Mouse (Mus musculus) embryo, embryonic 10 days (tissue): Measurements from ENCODE around the gene Cenpm.
A peak's percentile ranks its signal among the peaks of the same experiment; 100 is the strongest.

Experiments
- DNase-seq: peaks from one replicate; pipeline ENCODE4 v3.0.0-alpha.2; 2015; ENCODE audit warnings: low spot score

Gene Cenpm

DNA sequence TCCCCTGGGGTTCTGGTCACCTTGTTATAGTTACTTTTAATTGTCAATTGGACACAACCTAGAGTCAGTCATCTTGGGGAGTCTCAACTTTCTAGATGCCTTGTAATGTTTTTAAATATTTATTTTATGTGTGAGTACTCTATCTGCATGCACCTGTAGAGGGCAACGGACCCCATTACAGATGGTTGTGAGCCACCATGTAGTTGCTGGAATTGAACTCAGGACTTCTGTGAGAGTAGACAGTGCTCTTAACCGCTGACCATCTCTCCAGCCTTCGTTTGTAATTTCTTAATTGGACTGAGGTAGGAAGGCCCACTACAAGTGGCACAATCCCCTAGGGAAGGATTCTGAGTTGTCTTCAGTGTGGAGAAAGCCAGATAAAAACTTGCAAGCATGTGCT, 1.2 kb downstream of the Cenpm start:
- DNase-seq: no peak

DNA sequence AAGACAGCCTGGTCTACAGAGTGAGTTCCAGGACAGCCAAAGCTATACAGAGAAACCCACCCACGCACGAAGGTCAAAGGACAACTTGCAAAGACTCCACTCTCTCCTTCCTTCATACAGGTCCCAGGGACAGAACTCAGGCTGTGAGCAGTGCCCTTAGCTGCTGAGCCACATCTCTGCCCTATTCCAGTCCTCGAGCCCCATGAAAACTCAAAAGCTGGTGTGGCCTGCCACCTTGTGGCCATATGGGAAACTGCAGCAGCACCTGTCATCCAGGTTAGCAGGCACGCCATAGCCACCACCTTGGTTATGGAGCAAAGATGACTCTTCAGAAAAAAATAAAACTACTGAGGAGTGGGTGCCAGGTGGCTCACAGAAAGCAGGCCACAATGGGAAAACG, 8.0 kb downstream of the Cenpm start:
- DNase-seq: peak; percentile 81

DNA sequence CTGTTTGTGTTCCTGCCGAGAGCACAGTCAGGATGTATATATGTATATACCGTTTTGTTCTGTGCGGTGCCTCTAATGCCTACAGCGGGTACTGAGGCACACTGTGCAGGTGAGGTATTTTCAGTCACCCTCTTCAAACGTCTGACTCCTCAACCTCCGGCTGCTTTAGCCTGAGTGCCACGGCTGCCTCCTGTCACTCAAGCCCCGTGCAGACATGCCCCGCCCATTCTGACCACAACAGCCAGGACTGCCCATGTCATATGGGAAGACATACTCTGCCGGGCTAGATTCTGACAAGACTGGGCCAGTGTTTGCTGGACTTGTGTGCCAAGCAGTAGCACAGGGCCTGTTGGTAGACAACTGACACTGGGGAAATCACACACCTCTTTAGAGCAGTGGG, 8.9 kb downstream of the Cenpm start:
- DNase-seq: no peak

DNA sequence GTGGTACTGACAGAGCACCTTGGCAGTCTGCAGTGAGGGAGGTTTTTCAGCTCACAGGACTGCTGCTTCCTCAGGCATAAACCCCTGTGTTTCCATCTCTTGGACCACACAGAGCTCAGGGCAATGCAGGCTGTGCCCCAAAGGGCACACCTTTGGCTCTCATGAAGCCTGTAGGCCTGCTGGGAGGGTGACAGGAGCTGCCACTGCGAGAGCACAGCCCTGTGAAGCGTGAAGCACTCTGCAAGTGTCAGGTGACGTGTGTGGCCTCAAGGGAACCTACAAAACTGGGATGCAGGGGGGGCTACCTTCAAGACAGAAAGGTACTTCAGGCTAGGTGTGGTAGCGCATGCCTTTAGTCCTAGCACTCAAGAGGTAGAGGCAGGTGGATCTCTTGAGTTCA, 11.9 kb downstream of the Cenpm start:
- no peak for DNase-seq

DNA sequence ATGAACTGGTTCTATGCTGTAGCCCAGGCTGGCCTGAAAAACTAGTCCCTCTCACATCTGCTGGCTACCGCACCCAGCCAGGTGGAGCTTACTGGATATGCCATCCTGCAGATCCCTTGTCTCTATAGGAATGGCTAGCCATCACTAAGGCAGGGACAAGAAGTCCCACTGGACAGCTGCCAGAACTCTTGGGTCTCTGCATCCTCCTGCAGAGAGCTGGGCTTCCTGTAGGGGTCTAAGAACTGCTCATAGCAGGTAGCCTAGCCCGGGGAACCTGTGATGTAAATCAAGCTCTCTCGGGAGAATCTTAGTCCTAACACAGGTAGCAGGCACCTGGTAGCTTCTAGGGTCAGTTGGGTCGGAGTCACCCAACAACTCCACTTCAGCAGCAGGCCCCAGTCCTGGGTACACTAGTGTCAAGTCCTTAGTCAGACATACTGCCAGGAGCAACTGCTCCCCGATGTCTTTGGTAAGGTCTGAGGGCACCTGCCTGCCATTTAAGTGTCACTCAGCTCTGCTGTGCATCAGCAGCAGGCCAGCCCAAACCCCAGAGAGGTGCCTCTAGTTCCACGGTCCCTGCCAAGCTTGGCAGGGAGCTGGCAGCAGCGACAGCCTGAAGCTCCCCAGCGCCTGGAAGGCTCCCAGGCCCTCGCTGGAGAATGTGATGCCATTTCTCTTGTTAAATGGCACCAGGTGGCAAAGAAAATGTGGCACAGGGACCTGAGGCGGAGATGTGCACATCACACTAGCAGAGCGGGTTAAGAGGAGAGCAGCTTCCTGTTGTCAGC, 12.8 kb downstream of the Cenpm start:
- DNase-seq: no peak

DNA sequence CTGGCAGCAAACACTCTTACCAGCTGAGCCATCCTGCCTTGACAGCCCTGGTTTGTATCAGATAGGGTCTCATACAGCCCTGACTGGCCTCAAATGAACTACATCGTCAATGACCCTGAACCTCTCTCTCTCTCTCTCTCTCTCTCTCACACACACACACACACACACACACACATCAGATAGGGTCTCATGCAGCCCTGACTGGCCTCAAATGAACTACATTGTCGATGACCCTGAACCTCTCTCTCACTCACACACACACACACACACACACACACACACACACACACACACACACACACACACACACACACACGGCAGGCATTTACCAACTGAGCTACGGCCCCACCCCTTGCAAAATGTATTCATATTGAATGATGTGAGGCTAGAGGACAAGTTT, 13.4 kb downstream of the Cenpm start:
- DNase-seq: no peak

DNA sequence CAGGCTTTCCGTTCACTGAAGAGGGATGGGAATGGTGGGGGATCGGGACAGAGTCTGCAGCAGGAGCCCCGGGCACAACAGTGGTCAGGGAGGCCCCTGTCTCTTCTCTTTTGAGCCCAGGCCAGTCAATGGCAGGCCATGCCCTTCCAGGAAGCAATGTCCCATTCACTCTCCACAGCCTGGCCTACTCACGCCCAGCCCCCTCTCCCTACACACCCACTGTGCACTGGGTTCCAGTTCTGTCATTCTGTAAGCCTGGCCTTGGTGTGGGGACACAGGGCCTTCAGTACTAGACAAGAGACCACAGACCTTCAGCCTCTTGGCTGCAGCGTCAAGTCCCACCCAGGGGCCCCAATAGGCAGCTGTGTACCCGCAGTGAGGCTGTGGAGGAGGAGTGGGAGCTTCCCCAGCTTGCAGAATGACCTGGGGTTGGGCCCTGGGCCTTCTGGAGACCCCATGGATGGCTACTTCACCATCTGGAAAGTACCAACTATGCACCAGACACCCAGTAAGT, 14.4 kb downstream of the Cenpm start:
- no peak for DNase-seq

DNA sequence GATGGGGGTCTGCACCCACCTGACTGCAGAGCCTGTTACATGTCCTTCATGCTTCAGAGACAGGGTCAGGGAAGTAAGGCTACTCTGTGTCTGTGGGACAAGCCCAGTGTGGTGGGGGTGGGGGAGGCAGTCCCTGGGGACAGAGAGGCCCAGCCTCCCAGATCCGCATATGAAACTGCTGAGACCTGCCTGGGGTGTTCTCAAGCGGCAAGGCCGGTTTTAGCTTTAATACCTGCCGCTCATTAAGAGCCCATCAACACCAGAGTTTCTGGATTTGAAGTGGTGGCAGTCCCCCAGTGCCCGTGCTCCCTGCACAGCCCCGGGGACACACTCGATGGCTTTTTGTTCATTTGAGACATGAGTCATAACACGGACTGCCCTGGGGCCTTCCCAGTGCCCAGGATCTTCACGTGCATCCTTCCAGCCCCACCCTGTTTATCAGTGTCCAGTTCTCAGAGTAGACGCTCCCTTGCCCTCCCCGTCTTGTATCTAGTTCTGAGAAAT, 15.0 kb downstream of the Cenpm start:
- no peak for DNase-seq

DNA sequence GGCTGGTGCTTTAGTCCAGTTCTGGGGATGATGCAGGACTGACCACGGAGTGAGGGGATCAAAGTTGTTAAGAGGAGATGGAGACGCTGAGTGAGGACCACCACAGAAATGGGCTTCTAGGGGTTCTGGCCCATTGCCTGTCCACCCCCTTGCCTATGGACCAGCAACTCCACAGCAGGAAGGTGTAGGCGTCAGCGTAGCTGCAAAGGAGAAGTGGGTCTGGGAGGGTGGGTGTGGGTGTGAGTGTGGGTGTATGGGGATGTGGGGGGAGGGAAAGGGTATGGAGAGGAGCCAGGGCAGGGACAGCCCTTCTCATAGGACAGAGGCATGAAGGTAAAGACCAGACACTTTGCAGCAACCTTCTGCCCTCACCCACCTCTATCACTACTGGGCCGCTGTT, 18.8 kb downstream of the Cenpm start:
- DNase-seq: no peak

DNA sequence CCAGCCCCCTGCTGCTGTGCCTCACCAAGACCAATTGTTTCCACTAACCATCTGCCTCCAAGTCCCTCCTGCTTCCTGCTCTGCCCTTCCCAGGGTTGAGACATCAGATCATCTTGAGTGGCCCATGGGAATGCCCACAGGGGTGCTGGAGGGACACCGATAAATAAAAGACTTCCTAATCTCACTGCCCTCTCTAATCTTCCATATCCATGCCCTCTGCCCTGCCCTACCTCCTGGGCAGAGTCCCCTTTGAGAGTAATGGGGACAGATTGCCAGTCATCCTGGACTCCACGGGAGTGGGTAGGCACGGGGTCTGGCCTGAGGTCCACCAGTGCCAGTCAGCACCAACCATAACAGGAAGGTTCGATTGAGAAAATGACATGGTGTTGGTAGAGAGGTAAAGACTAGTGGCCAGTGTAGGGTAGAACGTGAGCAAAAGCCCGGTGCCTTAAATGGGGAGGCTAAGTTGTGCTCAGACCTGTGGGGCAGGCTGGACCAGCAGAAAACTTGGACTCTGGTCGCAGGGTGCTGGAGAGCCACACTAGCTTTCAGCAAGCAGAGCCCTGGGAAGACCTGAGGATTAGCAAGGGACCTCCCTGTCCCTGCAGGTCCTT, 19.8 kb downstream of the Cenpm start:
- DNase-seq: no peak

DNA sequence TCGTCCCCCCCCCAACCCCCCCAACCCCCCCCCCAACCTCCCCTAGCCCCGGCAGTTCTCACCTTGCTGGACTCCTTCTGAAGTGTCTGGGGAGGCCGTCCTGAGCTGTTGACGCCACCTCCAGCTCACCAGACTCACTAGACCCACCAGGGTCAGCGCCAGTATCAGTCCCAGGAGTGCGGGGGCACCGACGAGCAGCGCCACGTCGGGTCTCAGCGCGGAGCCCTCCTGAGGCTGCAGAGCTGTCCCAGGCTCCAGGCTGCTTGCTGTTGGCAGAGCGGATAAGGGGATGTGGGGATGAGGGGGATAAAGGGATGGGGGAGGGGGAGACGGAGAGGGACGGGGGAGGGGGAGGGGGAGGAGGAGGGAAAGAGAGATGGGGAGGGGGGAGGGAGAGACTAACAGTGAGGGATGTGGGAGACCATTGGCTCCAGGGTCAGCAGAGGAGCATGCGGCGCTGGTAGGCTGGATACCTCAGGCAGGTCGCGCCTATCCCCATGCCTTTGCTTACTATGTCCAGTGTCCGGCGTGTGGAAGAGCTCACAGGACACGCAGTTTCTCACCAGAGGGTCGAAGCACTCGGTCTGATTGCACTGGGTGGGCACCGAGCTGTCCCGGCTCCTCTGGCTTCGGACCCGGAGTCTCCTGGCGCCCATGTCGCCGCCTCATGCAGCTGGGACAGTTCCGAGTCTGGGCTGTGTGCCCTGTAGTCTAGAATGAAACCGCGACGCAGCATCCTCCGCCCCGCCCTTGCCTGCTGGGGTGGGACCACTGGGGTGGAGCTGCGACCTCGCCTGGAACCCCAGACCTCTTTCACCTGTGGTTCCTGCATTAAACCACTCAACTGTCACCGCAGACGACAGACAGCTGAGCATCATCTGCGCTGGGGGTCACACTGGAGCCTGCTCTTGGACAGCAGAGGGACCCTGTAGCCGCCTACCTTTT, 20.6 kb downstream of the Cenpm start, which contains the start of gene Tnfrsf13c:
Tnfrsf13c (minus strand) TSS at position 713 of the 945 bp plus-strand sequence.
- no peak for DNase-seq

DNA sequence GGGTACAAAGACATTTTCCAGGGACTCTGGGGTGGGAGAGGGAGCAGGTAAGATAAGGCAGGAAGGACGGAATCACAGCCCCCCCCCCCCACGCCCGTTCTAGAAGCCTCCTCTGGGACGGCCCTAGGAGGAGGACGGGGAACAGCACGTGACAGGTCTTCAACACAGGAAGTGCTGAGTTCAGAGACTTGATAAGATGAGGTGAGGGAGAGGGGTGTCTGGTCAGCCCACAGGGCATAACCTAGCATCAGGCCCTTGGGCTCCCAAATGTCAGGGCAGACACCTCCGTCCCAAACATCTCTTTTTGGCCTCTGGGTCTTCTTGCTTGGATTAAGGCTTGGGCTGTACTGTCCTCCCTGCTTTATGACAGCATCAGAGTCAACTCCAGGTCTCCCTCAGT, 21.3 kb downstream of the Cenpm start:
- no peak for DNase-seq

DNA sequence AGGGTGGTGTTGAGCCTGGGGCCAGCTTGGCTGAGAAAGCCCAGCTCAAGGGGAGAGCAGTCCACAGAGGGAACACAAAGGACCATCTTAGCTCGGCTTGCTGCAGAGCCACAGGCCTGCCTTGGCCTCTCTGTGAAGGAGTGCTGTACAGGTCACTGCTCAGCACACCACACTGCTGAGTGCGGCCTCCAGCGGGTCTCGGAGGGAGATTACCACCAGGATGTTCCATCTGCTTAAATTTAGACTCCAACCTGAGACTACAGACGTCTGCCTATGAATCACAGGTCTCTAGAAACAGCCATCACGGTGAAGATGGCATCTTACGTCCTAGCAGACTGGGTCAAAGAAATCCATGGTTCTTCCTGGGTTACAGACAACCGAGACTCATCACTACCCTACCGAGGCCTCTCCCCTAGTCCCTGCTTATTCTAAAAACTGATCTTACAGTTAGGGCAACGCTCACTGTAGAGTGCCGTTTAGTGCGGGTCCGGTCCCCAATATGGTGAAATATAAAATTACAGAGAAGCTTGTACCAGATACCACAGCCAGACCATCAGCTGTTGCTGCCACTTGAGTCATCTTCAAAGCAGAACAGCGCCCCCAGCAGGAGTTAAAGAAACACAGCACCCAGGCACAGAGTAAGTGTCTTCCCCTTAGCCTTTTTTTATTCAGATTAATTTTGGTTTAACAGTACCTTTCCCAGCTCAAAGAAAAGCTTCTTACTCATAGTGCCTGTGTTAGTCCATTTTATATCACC, 23.3 kb downstream of the Cenpm start:
- no peak for DNase-seq

DNA sequence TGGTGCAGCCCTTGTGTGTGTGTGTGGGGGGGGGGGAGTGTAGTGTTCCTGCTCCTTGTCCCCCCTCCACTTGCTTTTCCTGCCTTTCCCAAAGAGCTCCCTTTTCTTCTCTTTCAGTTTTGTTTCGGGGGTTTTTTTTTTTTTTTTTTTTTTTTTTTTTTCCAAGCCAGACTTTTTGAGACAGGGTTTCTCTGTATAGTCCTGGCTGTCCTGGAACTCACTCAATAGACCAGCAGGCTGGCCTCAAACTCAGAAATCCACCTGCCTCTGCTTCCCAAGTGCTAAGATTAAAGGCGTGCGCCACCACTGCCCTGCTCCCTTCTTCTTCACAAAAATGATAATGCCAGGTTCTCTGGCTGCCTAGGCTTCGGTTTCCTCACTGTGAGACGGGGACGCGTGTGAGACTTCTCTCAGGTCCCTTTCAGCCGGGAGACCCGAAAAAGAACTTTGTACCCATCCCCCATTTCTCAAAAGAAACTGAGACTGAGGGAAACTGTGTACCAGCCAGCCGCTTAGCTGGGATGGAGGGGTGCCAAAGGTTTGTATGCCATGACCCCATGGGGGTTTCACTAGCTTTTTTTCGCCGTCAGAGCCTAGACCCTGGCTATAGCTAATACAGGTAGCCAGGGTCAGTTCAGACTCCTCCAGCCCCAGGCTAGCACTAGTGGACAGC, 24.4 kb downstream of the Cenpm start:
- no peak for DNase-seq

DNA sequence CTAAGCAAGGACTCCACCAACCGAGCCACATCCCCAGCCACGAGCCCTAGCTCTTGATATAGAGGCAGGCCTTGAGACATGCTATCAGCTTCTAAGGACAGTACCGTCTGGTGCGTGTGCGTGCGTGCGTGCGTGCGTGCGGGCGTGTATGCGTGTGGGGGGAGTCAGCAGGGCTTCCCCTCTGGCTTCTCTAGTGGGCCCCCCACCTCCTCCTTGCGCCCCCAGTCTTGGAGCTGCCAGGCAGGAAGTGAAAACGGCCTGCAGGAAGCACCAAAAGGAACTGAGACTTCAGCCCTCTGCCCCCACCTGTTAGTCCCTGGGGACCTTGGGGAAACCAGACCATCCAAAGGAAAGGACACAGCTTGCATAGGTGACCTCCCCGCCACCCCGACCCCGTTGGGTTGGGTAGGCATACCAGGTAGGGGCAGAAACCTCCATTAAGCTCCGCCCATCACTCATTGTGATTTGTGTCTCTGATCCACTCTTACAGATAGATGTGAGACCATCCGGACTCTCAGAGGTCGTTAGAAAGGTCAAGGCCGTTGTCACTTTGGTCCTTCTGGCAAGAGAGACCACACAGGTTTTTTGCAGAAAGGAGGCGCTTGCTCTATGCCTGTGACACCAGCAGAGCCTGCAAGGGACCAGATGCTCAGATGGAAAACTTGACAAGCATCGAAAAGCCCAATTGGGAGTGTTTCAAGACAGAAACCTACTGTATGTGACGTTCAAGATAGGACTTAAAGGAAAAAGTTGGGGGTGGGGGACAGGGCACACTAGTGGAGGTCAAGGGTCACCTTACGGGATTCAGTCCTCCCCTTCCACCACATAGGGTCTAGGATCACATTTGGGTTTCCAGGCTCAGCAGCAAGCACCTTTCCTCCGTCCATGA, 25.5 kb downstream of the Cenpm start:
- DNase-seq: no peak

DNA sequence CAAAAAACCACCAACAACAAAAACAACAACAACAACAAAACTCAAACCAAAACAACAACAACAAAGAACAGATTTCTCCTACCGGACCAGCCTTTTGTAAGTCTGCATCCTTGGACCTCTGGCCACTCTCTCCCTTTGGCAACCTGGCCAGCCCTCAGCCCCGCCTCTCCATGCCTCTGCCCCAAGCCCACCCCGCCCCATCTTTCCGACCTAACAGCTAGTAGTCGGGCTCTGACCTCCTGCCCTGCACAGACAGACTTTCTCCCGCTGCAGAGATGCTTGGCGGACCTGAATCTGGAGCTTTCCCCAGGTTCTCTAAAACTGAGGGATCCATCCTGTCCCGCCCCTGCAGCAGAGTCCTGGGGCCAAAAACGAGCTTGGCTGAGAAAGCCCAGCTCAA, 26.6 kb downstream of the Cenpm start:
- no peak for DNase-seq

DNA sequence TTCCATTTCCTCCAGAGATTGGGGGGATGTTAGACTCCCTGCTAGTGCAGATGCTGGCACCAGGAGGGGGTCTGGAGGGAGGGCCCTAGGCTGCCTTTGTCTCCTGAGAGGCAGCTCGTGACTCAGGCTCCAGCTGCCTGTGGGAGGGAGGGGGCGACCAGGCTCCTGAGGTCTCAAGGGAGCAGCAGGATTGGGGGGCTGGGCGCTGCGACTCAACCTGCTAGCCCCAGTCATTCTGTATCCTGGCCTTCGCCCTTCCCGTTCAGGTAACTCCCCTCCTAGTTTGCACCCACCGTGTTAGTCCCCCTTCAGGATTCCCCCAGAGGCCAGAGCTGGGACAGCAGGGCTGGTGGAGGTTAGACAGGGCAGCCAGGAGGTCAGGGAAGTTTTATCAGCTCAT, 27.5 kb downstream of the Cenpm start:
- no peak for DNase-seq

DNA sequence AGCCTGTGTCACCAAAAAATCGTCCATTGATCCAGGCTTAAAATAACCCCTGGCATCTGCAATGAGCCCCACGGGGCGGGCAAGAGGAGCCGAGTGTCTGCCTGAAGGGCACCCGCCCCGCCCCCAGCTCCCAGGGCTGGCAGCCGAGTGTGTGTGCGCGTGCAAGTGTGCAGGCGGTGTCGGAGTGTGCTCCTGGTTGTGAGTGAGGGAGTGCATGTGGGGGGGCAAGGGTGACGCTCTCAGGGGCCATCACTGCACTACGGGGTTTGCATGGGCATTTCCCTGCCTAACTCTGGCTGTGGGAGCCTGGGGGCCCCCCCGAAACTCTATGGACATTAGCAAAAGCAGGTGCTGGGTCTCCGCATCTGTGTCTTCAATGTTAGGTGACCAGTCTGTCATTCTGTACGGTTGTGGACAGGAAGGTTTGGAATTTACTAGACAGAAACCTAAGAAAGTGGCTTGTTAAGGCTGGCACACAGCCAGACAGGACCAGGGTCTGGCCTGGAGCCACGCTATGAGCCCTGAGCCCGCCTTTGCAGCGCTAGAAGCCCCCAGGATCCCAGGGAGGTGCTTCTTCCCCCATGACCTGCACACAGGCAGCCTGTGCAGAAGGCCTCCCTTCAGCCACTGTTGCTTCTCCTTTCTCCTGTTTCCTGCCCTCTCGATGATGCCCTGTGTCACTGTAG, 28.3 kb downstream of the Cenpm start:
- DNase-seq: no peak

DNA sequence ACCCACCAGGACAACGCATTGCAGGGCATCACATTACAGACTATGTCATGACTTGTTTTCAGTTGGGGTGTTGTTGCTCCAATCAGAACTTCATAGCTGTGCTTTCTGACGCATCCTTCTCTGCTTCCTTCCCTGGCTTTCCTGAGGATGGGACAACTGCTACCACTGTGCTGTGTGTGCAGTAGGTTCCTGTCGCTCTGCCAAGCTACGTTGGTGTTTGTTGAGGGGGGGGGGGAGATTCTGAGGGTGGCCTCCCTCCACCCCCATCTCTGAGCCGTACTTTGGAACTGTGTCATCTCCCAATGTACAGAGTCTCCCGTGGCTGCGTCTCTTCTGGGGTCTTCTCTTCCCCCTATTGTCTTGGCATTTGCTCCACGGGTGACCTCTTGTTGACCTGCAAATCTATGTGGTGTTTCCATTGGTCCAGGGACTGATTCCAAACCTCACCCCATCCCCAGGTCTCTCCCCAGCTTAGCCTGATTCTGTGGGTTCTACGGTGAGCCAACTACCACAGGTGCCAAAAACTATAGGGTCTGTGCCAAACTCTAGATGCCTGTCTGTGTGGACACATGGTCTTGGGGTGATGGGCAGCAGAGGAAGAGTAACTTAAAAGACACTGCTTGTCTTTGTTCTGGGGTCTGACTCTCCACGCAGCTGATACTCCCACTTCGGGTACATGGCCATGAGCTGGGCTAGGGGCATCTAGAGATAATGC, 29.1 kb downstream of the Cenpm start:
- DNase-seq: no peak
